Mouse (Mus musculus): ENCODE measurements around the gene Epha1.

Epha1 gene

DNA sequence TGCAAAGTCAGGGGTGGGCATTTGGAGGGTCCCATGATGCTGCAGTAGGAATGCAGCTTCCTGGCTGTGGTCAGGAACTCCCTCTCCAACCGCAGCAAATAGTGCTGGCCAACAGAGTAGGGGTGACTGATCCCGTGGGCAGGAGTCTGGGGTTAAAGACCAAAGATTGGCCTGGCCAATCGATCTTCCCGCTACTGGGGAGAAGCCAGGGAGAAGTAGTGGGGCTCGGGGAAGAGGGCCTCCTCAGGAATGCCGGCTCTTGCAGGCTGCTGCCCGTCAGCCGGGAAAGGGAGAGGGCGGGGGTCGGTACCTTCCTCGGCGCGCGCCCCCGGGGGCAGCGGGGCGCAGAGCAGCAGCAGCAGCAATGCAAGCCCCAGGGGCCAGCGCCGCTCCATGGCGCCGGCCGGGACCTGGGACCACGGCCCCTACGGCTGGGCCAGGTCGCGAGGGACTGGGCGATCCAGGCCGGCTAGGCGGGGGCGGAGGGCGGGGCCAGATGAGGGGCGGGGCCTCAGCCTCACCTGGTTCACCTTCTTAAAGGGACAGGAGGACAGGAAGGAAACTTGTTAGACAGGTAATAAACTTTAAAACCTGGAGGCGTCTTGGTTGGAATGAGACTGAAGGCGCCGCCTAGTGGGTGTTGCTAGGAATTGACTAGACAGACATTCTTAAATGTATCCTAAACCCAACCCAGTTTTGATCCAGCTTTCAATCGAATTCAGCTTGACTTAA, at the start of gene Epha1:
TSS of gene Epha1 (minus strand) at position 453 of the 732 bp plus-strand sequence.
- peak; percentile 49 for DNase-seq (ENCODE audit: low spot score)

DNA sequence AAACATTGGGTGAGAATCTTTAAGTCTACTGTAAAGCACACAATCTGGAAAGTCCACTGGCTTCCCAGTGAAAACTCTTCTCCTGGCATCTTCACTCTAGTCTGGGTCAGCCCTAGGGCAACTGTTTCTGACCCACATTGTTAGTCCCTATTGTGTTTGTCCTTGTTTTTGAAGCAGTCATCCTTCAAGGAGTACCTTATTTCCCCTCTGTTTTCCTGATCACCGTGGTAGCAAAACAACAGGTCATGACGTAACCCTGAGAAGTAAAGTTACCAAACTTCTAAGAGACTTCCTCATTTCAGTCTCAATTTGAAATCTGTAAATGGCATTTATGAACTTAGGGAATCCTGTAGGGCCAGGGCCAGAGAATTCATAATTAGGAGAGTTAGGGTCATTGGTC, 48.4 kb upstream of the Epha1 start:
- no peak for DNase-seq (ENCODE audit: low spot score)

- DNase-seq (ENCODE audit: low spot score), result no peak
Measured at GRCm38 (mm10) chr6:42419443-42419842, 46.4 kb upstream of the Epha1 start.

DNA sequence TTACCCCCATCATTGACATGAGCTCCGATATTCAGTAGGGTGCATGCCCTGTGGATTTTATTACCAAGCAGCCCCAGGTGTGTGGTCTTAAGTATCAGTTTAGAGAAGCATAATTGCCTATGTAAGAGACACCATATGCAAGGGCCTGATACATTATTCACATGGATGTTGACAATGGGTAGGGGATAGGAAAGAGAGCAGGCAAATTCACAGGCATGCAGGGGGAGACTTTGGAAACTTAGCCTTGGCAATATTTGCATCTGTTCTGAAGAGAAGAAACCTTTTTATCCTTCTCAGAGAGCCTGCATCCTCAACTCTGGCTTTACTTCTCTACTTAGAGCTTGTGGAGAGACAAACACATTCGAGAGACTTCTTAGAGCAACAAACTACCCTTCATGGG, 32.1 kb upstream of the Epha1 start, which contains the start of gene Tas2r135:
TSS of gene Tas2r135 (plus strand) at position 301 of the 400 bp plus-strand sequence.
- DNase-seq (ENCODE audit: low spot score), result no peak

- no peak for DNase-seq (ENCODE audit: low spot score)
Measured at GRCm38 (mm10) chr6:42399938-42400337, 26.9 kb upstream of the Epha1 start, which contains the start of gene Tas2r143. Gene Tas2r143 (plus strand): TSS chr6:42400238.

GRCm38 (mm10) chr6:42398998-42399397, 25.9 kb upstream of the Epha1 start:
- no peak for DNase-seq (ENCODE audit: low spot score)

DNA sequence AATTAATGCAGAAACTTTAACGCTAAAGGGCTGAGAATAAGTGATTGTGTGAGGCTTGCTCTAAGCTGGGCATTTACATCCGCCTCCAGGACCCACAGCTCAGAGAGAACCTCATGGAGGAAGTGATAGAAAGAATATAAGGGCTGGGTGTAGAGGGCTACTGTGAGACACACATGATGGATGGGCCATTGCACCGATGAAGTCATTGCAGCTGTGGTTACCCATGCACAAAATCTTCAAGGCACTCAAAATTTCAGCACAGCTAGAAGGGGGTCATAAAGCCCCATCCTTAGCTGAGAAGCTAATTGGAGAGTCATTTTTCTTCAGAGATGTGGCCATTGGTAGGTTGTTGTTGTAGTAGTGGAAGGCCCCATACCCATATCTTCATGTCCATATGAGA, 25.2 kb upstream of the Epha1 start:
- no peak for DNase-seq (ENCODE audit: low spot score)

DNA sequence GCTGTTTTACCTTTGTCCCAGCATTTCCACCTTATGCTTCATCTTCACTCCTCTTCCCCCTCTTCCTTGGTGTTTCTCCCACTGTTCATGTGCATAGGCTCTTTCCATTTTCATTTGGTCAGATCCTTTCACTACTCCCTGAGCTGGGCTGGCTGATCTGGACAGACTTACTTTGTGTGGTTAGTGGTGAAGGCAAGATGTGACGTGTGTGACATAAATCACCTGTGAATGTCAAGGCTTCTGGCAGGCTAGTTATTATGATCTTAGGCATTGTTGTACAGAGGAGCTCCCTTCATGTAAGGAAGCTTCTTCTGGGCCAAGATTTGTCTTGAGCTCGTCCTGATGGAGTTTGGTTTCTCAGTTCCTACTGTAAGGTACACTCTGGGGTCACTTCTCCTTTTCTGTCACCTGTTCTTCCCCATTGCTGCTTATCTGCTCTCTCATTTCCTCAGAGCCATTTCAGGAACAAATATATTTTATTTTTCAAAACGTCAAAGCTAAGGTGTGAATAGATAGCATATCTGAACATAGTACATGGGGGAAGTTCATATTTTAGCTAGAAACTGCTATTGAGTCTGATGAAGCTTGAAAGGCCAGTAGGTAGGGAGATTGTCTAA, 24.1 kb upstream of the Epha1 start:
- no peak for DNase-seq (ENCODE audit: low spot score)

- DNase-seq (ENCODE audit: low spot score), result peak; percentile 55
Measured at GRCm38 (mm10) chr6:42395960-42396809, 23.1 kb upstream of the Epha1 start.

DNA sequence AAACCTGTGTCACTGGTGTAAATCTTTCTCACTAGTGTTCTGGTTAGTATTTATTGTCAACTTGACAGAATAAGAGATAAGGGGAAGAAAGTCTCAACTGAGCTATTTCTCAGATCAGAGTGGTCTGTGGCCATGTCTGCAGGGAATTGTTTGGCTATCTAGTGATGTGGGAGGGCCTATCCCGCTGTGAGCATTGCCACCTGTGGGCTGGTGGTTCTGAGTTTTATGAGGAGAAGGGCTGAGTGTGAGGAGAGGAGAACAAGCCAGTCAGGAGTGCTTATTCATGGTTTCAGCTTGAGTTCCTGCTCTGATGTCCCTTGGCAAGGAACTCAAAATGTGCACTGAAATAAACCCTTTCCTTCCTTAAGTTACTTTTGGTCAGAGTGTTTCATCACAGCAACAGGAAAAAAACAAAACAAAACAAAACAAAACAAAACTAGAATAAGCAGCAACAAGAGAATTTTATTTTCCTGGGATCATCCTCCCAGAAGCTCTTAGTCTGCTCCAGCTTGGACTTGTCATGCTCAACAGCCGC, 18.8 kb upstream of the Epha1 start:
- DNase-seq (ENCODE audit: low spot score), result no peak

GRCm38 (mm10) chr6:42385635-42386034, 12.6 kb upstream of the Epha1 start:
- no peak for DNase-seq (ENCODE audit: low spot score)

DNA sequence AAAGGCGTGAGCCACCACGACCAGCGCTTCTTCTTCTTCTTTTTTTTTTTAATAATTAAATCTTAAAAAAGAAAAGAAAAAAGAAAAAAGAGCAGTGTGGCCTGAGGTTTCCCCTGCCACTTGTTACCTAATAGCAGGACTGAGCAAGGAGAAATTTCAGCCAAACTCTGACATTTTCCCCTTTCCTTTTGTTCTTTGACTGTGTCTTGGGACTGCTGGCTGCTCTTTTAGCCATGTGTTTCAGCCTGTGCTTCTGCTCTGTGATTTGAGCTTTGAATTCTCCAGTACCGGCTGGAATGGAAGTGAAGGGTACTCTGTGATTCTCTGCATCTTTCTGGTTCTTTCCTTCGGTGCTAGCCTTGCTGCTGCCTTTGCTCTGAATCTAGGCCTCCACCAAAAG, 10.3 kb upstream of the Epha1 start:
- DNase-seq (ENCODE audit: low spot score), result no peak

DNA sequence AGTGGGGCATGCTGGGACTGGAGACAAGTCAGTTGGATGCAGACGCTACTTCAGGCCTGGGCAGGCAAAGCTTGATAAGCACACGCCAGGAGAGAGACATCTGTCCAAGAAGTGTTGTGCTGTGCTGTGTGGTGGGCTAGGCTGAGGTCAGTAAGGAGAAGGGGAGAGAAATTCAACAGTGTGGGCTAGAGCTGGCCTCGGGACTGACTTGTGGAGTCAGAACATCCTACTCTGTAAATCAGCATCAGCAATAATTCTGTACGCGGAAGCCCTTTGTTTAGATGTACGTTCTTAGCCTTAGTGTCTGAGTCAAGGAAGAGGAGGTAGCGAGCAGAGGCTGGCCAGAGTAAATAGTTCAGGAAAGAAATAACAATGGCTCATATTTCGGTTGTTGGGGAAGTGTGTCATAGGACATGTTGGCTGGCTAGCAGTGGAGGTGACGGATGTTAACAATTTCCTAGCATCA, 8.9 kb upstream of the Epha1 start:
- DNase-seq (ENCODE audit: low spot score), result no peak

GRCm38 (mm10) chr6:42381221-42381620, 8.2 kb upstream of the Epha1 start:
- DNase-seq (ENCODE audit: low spot score), result no peak

DNA sequence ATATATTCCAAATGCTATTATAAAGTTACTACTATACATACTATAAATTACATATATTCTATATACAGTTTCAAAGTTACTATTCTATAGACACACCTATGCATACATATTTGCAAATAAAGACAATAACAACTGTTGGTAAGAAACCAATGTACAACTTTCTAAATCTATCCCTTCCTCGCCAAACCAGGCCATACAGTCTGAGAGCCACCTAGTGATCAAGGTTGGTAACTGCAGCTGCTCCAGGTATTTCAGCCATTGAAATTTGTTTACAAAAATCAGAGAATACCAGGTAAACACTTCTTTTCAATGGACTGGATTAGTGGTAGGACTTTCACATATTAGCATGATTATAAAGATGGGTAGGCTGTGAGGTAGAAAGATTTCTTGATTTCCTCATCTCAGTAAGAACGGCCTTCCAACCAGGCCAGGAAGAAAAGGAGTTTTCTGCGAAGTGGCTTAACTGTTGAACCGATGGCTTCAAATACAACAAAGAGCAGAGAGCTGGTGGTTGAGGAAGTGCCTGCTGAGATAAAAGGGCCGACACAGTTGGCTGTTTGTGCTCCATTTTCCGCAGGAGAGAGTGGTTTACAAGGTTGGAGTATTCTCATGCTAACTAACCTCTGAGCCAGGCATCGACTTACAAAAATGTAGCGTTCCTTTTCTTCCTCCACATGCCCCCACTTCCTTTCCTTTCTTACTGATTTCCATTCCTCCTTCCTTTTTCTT, 7.5 kb upstream of the Epha1 start:
- DNase-seq (ENCODE audit: low spot score), result no peak

GRCm38 (mm10) chr6:42379551-42379950, 6.5 kb upstream of the Epha1 start:
- no peak for DNase-seq (ENCODE audit: low spot score)

- no peak for DNase-seq (ENCODE audit: low spot score)
Measured at GRCm38 (mm10) chr6:42377280-42377679, 4.2 kb upstream of the Epha1 start.

DNA sequence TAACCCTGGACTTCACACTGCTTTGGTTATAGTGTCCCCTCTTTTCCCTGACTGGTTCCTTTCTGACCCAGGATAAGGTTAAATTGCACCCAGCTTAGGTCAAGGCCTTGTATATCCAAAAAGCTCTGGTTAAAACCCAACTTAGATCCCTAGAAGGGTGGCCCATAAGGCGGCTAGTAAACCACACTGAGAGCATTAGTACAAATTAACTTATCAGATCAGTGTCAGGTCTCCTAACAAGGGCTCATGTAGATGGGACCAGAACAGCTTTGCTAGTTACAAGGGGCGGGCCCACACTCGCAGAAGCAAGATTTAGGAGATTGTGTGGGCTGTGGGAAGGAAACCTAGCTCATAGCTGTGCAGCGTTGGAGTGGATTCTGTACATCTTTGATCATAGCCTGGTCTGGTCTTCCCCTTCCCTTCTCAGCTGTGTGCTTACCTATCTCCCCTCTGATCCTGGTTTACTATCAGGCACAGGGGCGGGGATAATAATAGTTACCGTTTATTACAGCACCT, 3.5 kb upstream of the Epha1 start:
- no peak for DNase-seq (ENCODE audit: low spot score)

DNA sequence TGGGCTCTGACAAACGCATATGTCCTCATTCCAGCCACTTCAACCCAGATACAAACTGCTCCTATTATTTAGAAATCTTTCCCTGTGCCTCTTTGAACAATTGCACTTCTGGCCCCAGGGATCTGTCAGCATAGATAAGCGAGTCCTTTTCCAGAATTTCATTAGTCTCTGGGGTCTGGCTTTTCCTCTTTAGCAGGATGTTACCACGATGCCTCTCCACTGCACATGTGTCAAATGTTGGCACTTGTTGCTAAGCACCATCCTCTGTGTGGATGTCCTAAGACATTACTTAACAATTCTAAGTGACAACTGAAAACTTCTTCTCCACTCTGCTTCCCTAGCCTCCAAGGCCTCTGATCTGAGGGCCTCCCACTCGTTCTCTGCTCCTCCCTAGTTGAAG, 2.9 kb upstream of the Epha1 start:
- no peak for DNase-seq (ENCODE audit: low spot score)

GRCm38 (mm10) chr6:42375131-42375530, 2.1 kb upstream of the Epha1 start:
- no peak for DNase-seq (ENCODE audit: low spot score)

- DNase-seq (ENCODE audit: low spot score), result no peak
Measured at GRCm38 (mm10) chr6:42374701-42375100, 1.6 kb upstream of the Epha1 start.

Measured in layer of hippocampus, adult 11-12 months (tissue).